Mouse (Mus musculus): Measurements from ENCODE around the gene Smim11. TPM values are rescaled to one million over a fixed set of nuclear protein-coding genes. Genes with fewer than 3 reads are reported as not detected.

The Smim11 gene
- polyA plus RNA-seq, 2 experiments, result 61.2 to 150 TPM

- Histone ChIP-seq H3K9ac (ENCODE audit: low read depth, low read length, severe bottlenecking) (no peak overlapping the region), H3K27me3 (ENCODE audit: control insufficient read depth, insufficient read depth, low read length) (no peaks in the 10 kb centered on the region), H3K36me3 (ENCODE audit: control insufficient read depth, insufficient read depth, low read length) (no peaks in the 10 kb centered on the region), H3K4me1 (ENCODE audit: control insufficient read depth, insufficient read depth, low read length) (0 out of 2 replicates have a peak, but pooled peaks cover 5% of the 10 kb centered on the region), H3K4me2 (replicated peaks; ENCODE audit: low read depth, low read length, severe bottlenecking) (no peak overlapping the region), H3K4me3 (replicated peaks; ENCODE audit: low read length) (no peak overlapping the region), H3K9me3 (ENCODE audit: control insufficient read depth, low read length) (no peaks in the 10 kb centered on the region), H3K27ac (replicated peaks; ENCODE audit: low read depth, low read length) (no peak overlapping the region)
- no peak for ATAC-seq (ENCODE audit: low FRiP score, low read depth)
- 82% methylated on average over 7 of the region's 7 CpGs for WGBS
- no peak for TF ChIP-seq POLR2A (IDR thresholded peaks at IDR 0.05; ENCODE audit: borderline replicate concordance, extremely low read depth, insufficient read depth, insufficient read length)
- DNase-seq (ENCODE audit: low spot score), result no peak
Measured at GRCm38 (mm10) chr16:92360711-92361110, 59.6 kb downstream of the Smim11 start.

Other genes with a start within 250 kb of the Smim11 start
- 46.6 and 49.5 TPM in 2 replicates for gene Mrps6, start 243.0 kb upstream of the Smim11 start, polyA plus RNA-seq (2012; rRNA removed)
- gene Mrps6, start 243.0 kb upstream of the Smim11 start, polyA plus RNA-seq (2014; fragmentation: Nextera tagmentation; extraction: Ambion mirVana), result 101 and 109 TPM in 2 replicates
- 0.24 and 0.27 TPM in 2 replicates for gene Gm49711, start 243.0 kb upstream of the Smim11 start, polyA plus RNA-seq (2012; rRNA removed)
- gene Gm49711, start 243.0 kb upstream of the Smim11 start, polyA plus RNA-seq (2014; fragmentation: Nextera tagmentation; extraction: Ambion mirVana), result 0.36 TPM in 1 of 2 replicates, not detected in the other
- 3.5 and 3.8 TPM in 2 replicates for gene Slc5a3, start 243.0 kb upstream of the Smim11 start, polyA plus RNA-seq (2012; rRNA removed)
- gene Slc5a3, start 243.0 kb upstream of the Smim11 start, polyA plus RNA-seq (2014; fragmentation: Nextera tagmentation; extraction: Ambion mirVana), result 9.3 and 10.7 TPM in 2 replicates
- gene Kcne2, start 8.9 kb upstream of the Smim11 start, polyA plus RNA-seq (2012; rRNA removed), result 0.05 and 0.09 TPM in 2 replicates
- gene Kcne2, start 8.9 kb upstream of the Smim11 start, polyA plus RNA-seq (2014; fragmentation: Nextera tagmentation; extraction: Ambion mirVana), result 0.15 TPM in 1 of 2 replicates, not detected in the other
- not detected in 2 replicates for gene Fam243, start 20.2 kb downstream of the Smim11 start, polyA plus RNA-seq (2012; rRNA removed)
- not detected in 2 replicates for gene Fam243, start 20.2 kb downstream of the Smim11 start, polyA plus RNA-seq (2014; fragmentation: Nextera tagmentation; extraction: Ambion mirVana)
- 0.08 and 0.09 TPM in 2 replicates for gene Kcne1, start 58.2 kb downstream of the Smim11 start, polyA plus RNA-seq (2012; rRNA removed)
- gene Kcne1, start 58.2 kb downstream of the Smim11 start, polyA plus RNA-seq (2014; fragmentation: Nextera tagmentation; extraction: Ambion mirVana), result not detected in 2 replicates
- gene Rcan1, start 169.6 kb downstream of the Smim11 start, polyA plus RNA-seq (2012; rRNA removed), result 27.0 and 28.2 TPM in 2 replicates
- 38.0 and 40.2 TPM in 2 replicates for gene Rcan1, start 169.6 kb downstream of the Smim11 start, polyA plus RNA-seq (2014; fragmentation: Nextera tagmentation; extraction: Ambion mirVana)
- gene Clic6, start 184.4 kb downstream of the Smim11 start, polyA plus RNA-seq (2012; rRNA removed), result 2.2 and 2.7 TPM in 2 replicates
- gene Clic6, start 184.4 kb downstream of the Smim11 start, polyA plus RNA-seq (2014; fragmentation: Nextera tagmentation; extraction: Ambion mirVana), result 1.5 and 2.3 TPM in 2 replicates

Data from limb, embryonic 14.5 days (tissue).